In the genomic region with DNA sequence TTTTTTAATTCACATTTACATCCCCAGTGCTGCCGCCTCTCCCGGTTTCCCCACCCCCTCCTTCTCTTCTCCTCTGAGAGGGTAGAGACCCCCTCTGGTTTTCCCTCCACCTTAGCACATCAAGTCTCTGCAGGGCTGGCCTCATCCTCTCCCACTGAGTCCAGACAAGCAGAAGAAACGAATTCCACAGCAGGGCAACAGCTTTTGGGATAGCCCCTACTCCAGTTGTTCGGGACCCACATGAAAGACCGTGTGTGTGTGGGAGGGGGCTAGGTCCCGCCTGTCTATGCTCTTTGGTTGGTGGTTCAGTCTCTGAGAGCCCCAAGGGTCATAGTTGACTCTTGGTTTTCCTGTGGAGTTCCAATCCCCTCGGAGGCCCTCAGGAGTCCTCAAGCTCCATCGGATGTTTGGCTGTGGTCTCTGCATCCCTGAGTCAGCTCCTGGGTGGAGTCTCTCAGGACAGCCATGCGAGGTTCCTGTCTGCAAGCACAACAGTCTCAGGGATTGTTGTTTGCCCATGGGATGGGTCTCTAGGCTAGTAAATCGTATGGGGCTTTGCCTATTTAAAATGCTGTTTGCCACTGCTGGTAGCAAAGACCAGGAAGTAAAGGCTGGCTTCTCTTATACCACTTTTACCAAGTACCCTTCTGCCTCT, we compare ENCODE assay signal across 1 mouse cellular context.
TF ChIP-seq lines count a peak whose summit lies in the region.

No protein-coding gene starts in this region.

TF ChIP-seq in MEL, 35 proteins besides CTCF, POLR2A, EP300 and RAD21 (continued from another document):
- TF ChIP-seq MEF2A (IDR thresholded peaks at IDR 0.05; ENCODE audit: extremely low read depth, insufficient replicate concordance, low read depth, low read length, poor library complexity, severe bottlenecking): no peak
- no peak for TF ChIP-seq USF2 (IDR thresholded peaks at IDR 0.05; ENCODE audit: borderline replicate concordance in 1 of 2, insufficient read depth in 1 of 2, low read depth in 1 of 2, low read length in 2 of 2)
- TF ChIP-seq GABPA (IDR thresholded peaks at IDR 0.05; ENCODE audit: low read depth, low read length): no peak
- TF ChIP-seq JUND (IDR thresholded peaks at IDR 0.05; ENCODE audit: low read depth, low read length): no peak
- no peak for TF ChIP-seq CHD1 (IDR thresholded peaks at IDR 0.05; ENCODE audit: low read depth, low read length)
TF ChIP-seq in MEL: peak in this region for 0.
